Mouse (Mus musculus) stomach, postnatal 0 days (tissue): ENCODE data around the gene St6galnac5. TPM values are rescaled to one million over a fixed set of nuclear protein-coding genes. Genes with fewer than 3 reads are reported as not detected.

ENCODE experiments used
- ATAC-seq: fragments of 200-750 bp; cut with Nextera tagmentation; 2 replicates; pipeline ENCODE4 v1.8.0; 2017; ENCODE audit not compliant: low FRiP score, low TSS enrichment
- DNase-seq: peaks from one replicate; pipeline ENCODE4 v3.0.0-alpha.2; 2016; ENCODE audit warnings: low spot score
- H3K27ac ChIP-seq: fragments of 300-500 bp; sonication (generic); replicated peaks from 2 replicates; pipeline ENCODE4 v1.5.1; 2014; ENCODE audit warnings: mild to moderate bottlenecking, control low read depth
- H3K27me3 ChIP-seq: fragments of 300-500 bp; sonication (generic); 2 replicates; pipeline ENCODE4 v1.6.1; 2014; ENCODE audit warnings: low read length; ENCODE audit not compliant: control insufficient read depth, insufficient read depth
- H3K36me3 ChIP-seq: fragments of 300-500 bp; sonication (generic); 2 replicates; pipeline ENCODE4 v1.6.1; 2014; ENCODE audit warnings: low read length, mixed read lengths; ENCODE audit not compliant: control insufficient read depth, insufficient read depth
- H3K4me1 ChIP-seq: fragments of 300-500 bp; sonication (generic); replicated peaks from 2 replicates; pipeline ENCODE4 v1.6.1; 2014; ENCODE audit warnings: antibody characterized with exemption; ENCODE audit not compliant: control insufficient read depth, insufficient read depth
- H3K4me2 ChIP-seq: fragments of 300-500 bp; sonication (generic); replicated peaks from 2 replicates; pipeline ENCODE4 v1.6.1; 2014; ENCODE audit warnings: low read depth, mild to moderate bottlenecking, control low read depth, moderate library complexity
- H3K4me3 ChIP-seq: fragments of 300-500 bp; sonication (generic); 2 replicates; pipeline ENCODE4 v1.5.1; 2014; ENCODE audit warnings: low read depth, low read length, control low read depth
- H3K9ac ChIP-seq: fragments of 300-500 bp; sonication (generic); 2 replicates; pipeline ENCODE4 v1.6.1; 2014; ENCODE audit warnings: mild to moderate bottlenecking, low read length, control low read depth, mixed read lengths
- H3K9me3 ChIP-seq: fragments of 300-500 bp; sonication (generic); 2 replicates; pipeline ENCODE4 v1.6.1; 2016; ENCODE audit warnings: low read length; ENCODE audit not compliant: control insufficient read depth
- CTCF ChIP-seq: IDR thresholded peaks from 2 replicates; pipeline ENCODE4 v1.5.1; 2016; ENCODE audit warnings: antibody characterized with exemption, low read depth, mild to moderate bottlenecking, moderate library complexity
- EP300 ChIP-seq: optimal IDR thresholded peaks from 2 replicates; pipeline ENCODE3; 2016; ENCODE audit warnings: antibody characterized with exemption
- WGBS: fragments of 180-500 bp; shearing (Covaris S2); extraction: QIAGEN DNeasy Blood & Tissue Kit; methylation state at CpG from one replicate; pipeline ENCODE4 v1.1.7; 2014; 5-methylcytosine and 5-hydroxymethylcytosine counted together
- polyA plus RNA-seq: library from polyadenylated mRNA; unstranded; fragments of >200 nt; fragmentation: Nextera tagmentation; extraction: Ambion mirVana; gene quantifications from 2 replicates; pipeline ENCODE4 v1.2.1, GENCODE M21; 2015

Gene St6galnac5
- polyA plus RNA-seq, 1 experiment from 2014 or later, result 0.57 TPM

DNA sequence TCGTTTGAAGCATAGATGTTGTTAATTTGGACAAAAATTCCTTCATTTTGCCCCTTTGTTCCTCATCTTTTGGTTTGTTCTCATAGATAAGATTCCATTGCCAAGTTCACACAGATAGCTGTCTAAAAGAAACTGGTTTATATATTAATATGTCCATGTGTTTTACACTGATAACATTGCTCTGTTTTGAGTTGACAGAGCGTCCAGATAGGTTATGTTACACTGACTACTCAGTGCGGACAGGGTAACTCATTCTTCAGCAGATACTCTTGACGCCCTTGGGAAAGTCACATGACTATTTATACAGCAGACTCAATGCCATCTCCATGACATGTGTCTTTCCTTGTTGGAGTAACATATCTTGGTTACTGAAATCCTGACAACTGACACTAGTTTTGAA is 25.3 kb downstream of the St6galnac5 start:
- Histone ChIP-seq H3K36me3 (no peaks in the 10 kb centered on the region), H3K4me3 (no peak overlapping the region), H3K27me3 (no peaks in the 10 kb centered on the region), H3K4me2 (no peak overlapping the region), H3K9ac (no peak overlapping the region), H3K27ac (no peak overlapping the region), H3K9me3 (no peaks in the 10 kb centered on the region), H3K4me1 (no peaks in the 10 kb centered on the region)
- ATAC-seq (no peak), DNase-seq (no peak)
- TF ChIP-seq EP300, result no peak
- no peak for TF ChIP-seq CTCF
- 72% methylated on average over 4 of the region's 4 CpGs for WGBS

DNA sequence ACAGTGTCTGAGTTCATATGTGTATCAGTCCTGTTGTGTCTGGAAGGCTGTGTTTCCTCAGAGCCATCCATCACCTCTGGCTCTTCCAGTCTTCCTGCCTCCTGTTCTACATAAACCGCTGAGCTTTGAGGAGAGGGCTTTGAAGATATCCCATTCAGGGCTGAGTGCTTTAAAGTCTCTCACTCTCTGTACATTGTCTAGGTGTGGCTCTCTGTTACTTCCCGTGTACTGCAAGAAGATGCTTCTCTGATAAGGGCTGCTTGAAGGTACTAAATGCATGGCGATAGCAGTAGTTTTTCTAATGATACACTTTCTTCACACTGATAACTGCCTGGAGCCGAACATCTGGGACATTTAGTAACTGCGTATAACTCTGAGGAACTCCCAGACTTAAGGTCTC is 26.0 kb downstream of the St6galnac5 start:
- DNase-seq (no peak), ATAC-seq (no peak)
- TF ChIP-seq CTCF (no peak), EP300 (no peak)
- no peaks in the 10 kb centered on the region for H3K36me3 ChIP-seq
- no peak overlapping the region for H3K27ac ChIP-seq
- H3K4me2 ChIP-seq, result no peak overlapping the region
- no peaks in the 10 kb centered on the region for H3K9me3 ChIP-seq
- no peaks in the 10 kb centered on the region for H3K27me3 ChIP-seq
- H3K9ac ChIP-seq, result no peak overlapping the region
- no peak overlapping the region for H3K4me3 ChIP-seq
- 60% methylated on average over 5 of the region's 5 CpGs for WGBS
- no peaks in the 10 kb centered on the region for H3K4me1 ChIP-seq

DNA sequence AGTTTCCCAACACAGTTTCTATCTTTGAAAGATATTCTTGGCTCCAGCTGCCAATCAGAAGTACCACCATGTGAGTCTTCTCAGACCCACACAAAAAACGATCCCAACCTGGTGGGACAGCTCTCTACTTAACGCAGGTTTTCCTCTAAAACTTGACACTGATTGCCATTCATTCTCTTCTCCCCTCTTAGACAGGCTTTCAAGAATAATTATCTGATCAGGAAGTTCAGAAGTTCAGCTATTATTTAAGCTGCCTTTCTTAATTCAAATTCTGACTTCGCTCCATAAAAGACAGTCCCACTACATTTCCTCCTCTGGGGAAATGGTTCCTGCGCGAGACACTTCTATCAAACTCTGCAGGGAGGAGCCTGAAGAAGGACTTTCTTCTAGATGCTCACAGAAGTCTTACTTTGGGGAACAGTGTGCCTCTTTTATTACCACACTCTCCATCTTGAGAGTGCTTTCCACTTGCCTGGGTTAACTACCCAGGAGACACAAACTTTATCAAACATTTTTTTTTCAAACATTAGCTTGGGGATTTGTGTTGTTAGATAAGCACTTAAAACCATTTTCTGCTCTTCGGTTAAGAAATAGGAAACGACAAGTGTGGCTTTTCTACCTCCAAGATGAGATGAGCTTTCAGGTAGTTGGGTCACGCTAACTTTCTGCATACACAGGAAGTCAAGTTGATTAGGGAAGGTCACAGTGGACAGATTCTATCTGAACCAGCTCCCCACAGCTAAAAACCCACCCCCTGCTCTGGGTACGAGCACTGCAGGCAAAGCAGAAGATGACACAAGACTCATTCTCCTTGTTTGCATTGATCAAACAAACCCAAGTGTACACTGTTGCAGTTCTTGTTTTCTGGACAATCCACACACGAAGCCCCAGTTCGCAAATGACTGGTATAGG is 30.2 kb downstream of the St6galnac5 start:
- 51% methylated on average over 11 of the region's 11 CpGs for WGBS
- H3K4me3 ChIP-seq, result no peak overlapping the region
- no peak overlapping the region for H3K4me2 ChIP-seq
- ATAC-seq (no peak), DNase-seq (no peak)
- no peak overlapping the region for H3K27ac ChIP-seq
- TF ChIP-seq CTCF, result no peak
- no peak for TF ChIP-seq EP300
- H3K9ac ChIP-seq, result no peak overlapping the region
- H3K4me1 ChIP-seq, result no peaks in the 10 kb centered on the region
- no peaks in the 10 kb centered on the region for H3K9me3 ChIP-seq
- H3K36me3 ChIP-seq, result no peaks in the 10 kb centered on the region
- H3K27me3 ChIP-seq, result no peaks in the 10 kb centered on the region

DNA sequence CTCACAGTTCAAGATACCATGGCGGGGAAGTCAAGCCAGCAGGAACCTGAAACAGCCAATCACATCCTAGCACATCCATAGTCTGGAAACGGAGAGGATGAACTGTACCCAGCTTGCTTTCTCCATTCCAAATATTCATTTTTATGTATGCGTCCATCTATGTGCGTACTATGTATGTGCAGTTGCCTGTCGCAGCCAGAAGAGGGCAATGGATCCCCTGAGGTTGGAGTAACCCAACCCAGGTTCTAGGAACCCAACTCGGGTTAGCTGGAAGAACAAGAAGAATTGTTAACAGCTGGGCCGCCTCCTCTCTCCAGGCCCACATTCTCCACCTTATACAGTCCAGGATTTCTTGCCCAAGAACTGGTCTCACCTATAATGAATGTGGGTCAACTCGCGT is 31.1 kb downstream of the St6galnac5 start:
- H3K36me3 ChIP-seq, result no peaks in the 10 kb centered on the region
- H3K27ac ChIP-seq, result no peak overlapping the region
- H3K27me3 ChIP-seq, result no peaks in the 10 kb centered on the region
- H3K9ac ChIP-seq, result no peak overlapping the region
- no peaks in the 10 kb centered on the region for H3K9me3 ChIP-seq
- no peaks in the 10 kb centered on the region for H3K4me1 ChIP-seq
- 93% methylated on average over 9 of the region's 9 CpGs for WGBS
- ATAC-seq (no peak), DNase-seq (no peak)
- no peak overlapping the region for H3K4me3 ChIP-seq
- H3K4me2 ChIP-seq, result no peak overlapping the region
- TF ChIP-seq EP300 (no peak), CTCF (no peak)

DNA sequence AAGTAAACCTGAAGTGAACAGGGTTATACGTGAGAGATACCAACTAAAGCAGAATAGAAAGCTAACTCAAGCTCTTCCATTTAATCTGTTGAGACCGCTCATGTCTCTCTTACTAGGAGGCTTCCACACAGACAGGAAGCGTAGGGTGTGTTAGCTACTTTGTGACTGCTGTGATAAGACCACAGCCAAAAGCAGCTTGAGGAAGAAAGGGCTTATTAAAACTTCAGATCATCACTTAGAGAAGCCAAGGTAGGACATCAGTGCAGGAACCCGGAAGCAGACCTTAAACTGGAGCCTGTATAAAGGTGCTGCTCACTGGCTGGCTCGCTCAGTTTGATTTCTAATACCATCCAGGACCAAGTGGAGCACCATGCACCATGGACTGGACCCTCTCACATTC is 31.7 kb downstream of the St6galnac5 start:
- TF ChIP-seq EP300 (no peak), CTCF (no peak)
- no peak overlapping the region for H3K27ac ChIP-seq
- no peak for ATAC-seq
- no peaks in the 10 kb centered on the region for H3K9me3 ChIP-seq
- WGBS, result 90% methylated on average over 5 of the region's 5 CpGs
- no peaks in the 10 kb centered on the region for H3K4me1 ChIP-seq
- H3K4me3 ChIP-seq, result no peak overlapping the region
- no peak overlapping the region for H3K4me2 ChIP-seq
- H3K9ac ChIP-seq, result no peak overlapping the region
- no peaks in the 10 kb centered on the region for H3K27me3 ChIP-seq
- DNase-seq, result no peak
- H3K36me3 ChIP-seq, result no peaks in the 10 kb centered on the region

DNA sequence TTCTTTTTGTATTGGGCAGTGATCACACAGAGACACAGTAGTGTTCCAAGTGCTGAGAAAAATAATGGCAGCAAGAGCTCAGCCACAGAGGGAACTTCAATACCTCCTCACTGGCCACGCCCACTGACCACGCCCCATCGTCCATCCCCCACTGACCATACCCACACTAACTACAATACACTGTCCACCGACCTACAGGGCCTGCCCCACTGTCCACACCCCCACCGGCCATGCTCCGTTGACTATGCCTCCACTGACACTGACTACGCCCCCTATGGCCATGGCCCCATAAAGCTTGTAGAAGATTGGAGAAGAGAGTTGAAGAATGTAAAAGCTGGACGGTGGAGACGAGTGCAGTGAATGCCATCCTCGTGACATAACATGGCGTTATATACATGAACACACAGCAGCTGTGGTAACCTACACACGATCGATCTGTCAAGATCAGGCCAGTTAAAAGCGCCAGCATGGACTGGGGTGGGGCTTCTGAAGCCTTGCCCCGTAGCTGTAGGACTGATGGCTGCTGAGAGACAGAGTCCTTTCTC is 32.7 kb downstream of the St6galnac5 start:
- Histone ChIP-seq H3K4me1 (no peaks in the 10 kb centered on the region), H3K27me3 (no peaks in the 10 kb centered on the region), H3K27ac (no peak overlapping the region), H3K9me3 (no peaks in the 10 kb centered on the region), H3K9ac (no peak overlapping the region), H3K4me2 (no peak overlapping the region), H3K36me3 (no peaks in the 10 kb centered on the region), H3K4me3 (no peak overlapping the region)
- WGBS, result 88% methylated on average over 15 of the region's 15 CpGs
- DNase-seq, result no peak
- no peak for TF ChIP-seq EP300
- no peak for TF ChIP-seq CTCF
- no peak for ATAC-seq
